Mouse (Mus musculus) gastrocnemius, postnatal 36 days (tissue): ENCODE measurements at regions not wholly inside any gene's neighbourhood (a gene's known extent, or its start where the extent isn't known, plus 50 kb on each side); places are given as distances from the start of the nearest gene placed in this dataset.

Experiments used
- DNase-seq, 2 experiments: peaks; one replicate each; pipeline ENCODE4 v3.0.0; 2022
- intact Hi-C: fragments of 180-260 bp; cut with DNase I; formaldehyde crosslinking; loops from one replicate; pipeline ENCODE4 v1.15.1; 2025

DNA sequence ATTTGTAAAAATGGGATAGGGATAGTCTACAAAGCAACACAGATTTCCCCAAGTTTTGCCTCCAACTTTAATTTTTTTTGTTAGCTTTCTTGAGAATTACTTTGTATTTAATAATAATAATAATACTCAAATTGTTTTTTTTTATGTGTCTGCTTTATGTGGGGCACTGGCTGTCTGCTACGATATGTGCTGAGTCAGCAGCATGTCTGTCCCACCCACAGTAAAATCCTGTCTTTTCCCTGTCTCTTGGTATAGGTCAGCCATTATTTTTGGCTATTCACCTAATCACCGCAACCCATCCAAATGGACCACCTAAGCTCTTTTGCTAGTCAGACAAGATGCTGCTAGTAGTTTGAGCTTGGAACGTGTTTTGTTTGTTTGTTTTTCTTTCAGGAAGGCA is 473.0 kb downstream of the Hs3st4 start:
- intact Hi-C loops = no loop called here
- no peak for DNase-seq

DNA sequence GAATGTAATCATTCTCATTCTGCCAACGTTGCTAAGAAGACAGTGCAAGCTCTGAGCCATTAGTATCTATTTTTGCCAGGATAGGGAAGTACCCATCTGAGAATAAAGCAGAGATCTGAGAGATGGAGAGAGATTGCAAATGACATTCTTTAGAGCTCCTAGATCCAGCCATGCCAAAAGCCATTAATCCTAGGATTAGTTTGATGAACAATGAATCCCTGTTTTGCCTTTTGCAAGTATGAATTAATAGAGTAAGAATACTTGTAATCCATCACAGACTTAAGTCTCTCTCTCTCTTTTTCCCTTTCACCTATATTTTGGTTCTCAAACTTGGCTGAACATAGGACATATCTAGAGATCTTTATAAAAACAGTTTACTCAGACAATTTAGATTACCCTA is 504.7 kb downstream of the Hs3st4 start:
- no peak for DNase-seq
- intact Hi-C loops = no loop called here

DNA sequence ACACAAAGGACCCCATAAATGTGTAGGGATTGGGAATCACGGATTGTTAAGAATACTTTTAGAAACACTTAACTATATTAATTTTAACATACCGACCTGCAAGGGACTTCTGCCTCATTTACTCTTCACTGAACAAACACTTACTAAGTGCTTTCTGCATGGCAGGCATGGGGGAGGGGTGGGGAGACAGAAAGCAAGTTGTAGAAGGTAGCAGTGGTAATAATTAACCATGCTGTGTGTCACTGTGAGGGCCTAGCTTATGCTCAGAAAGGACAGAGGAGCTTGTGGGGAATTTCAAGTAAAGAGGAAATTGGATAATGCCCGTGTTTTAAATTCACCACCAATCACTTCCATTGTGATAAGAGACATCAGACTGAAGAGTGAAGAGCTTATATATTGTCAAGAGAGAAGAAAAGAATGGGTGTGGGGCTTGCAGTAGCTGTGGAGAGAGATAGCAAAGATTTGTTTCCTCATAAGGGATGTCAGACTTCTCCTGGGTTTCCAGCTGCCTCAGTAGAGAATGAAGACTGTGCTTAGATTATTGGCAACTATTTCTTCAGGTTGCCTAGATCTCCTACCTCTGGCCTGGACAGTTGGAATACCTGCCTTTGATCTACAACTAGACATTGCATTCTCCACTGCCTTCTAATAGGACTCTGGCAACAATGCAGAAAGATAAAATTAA is 508.6 kb downstream of the Hs3st4 start:
- intact Hi-C loops = no loop called here
- DNase-seq = no peak

- DNase-seq = no peak
- intact Hi-C loops = no loop called here
Observed at GRCm38 (mm10) chr7:124491851-124492390, 509.3 kb downstream of the Hs3st4 start.

DNA sequence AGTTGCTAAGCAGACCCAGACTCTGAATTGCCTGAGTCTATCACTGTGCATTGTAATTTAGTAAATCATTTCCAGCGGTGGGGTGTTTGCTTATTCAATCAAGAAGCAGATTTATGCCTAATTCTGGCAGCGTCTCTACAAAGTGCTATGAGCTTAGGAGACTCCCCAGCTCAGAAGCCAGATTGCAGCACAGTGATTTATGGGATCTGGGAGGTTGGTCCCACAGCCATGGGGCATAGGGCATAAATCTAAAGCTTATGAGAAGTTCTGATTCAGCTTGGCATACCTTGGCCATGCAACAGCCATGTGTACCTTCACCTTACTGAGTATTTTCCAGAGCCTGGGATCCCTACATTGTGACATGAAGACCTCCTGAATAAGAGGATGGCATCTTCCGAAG is 518.0 kb downstream of the Hs3st4 start:
- DNase-seq = no peak
- intact Hi-C loops = no loop called here

GRCm38 (mm10) chr7:124502760-124503159 is 520.1 kb downstream of the Hs3st4 start:
- no peak for DNase-seq

DNA sequence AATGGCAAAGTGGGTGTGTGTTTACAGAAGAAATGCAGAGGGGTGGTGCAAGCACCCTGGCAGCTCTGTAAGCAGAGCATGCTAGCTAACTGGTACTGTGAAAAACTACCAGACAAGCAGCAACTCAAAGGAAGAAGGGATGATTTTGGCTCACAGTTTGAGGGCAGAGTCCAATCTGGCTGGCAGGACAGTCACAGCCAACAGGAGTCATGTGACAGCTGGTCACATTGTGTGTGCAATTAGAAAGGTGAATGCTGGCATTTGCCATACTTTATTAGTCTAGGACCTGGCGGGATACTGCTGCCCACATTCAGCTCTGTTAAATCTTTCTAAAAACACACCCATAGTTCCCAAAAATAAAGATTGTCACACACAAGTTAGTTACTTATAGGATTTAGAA is 566.4 kb downstream of the Hs3st4 start:
- DNase-seq = no peak
- intact Hi-C loops = no loop called here

More at GRCm38 (mm10) chr7:124502760-124503159, 520.1 kb downstream of the Hs3st4 start:
- intact Hi-C loops = no loop called here

GRCm38 (mm10) chr7:124557213-124557612 is 574.5 kb downstream of the Hs3st4 start:
- no peak for DNase-seq
- intact Hi-C loops = no loop called here

DNA sequence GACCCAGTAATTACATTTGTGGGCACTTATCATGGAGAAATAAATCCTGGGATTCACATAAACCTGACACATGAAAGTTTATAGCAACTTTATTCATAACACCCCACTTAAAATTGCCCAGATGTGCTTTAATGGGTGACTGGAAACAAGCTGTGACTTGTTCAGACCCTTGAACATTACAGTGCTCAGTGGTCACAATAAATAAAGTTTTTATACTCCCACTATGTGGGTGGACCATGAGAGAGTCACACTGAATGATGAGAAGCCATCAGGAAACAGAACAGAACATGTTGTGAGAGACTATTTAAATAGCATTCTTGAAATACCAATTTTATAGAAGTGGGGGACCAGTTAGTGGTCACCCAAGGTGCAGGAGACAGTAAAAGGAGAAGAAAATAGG is 588.1 kb downstream of the Hs3st4 start:
- intact Hi-C loops = no loop called here
- DNase-seq = no peak

GRCm38 (mm10) chr7:124573666-124574065 is 591.0 kb downstream of the Hs3st4 start:
- intact Hi-C loops = no loop called here
- DNase-seq = no peak

- intact Hi-C loops = no loop called here
- DNase-seq = no peak
Observed at GRCm38 (mm10) chr7:124581342-124581741, 598.7 kb downstream of the Hs3st4 start.

- intact Hi-C loops = no loop called here
- no peak for DNase-seq
Observed at GRCm38 (mm10) chr7:124585296-124585695, 602.6 kb downstream of the Hs3st4 start.

DNA sequence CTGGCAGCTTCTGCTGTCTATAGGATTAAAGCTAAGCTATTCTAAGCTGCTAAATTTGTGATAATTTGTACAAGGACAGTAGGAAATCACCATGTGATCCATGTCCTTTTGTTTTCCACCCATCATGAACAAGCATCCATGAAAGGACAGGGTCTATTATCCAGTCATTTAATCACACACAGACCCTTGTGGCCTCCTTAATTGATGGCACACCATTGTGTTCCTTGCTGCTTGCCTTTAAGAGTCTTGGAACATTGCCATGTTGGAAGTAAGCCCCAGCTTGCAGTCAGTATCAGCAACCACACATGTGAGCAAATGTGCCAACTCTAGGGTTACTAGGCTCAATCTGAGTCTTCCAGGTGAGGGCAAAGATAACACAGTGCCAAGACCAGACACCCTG is 608.7 kb downstream of the Hs3st4 start:
- intact Hi-C loops = no loop called here
- DNase-seq = no peak

DNA sequence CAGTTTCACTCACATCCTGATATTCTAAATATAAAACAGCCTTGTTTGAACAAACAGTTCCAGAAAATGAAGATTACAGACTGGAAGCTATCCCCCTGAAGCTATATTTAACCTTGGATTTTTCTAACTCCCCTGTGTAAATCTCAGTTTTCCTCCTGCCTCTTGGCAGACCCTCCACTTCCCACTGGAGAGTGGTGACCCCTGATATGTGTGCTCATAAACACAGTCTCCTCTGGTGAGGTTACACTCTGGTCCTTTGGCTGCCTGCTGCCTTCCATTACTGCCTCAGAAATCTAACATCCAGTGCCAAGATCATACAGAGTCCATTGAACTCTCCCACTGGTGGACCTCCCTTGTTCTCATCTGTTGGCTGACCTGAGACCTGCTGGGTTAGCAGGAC is 610.8 kb downstream of the Hs3st4 start:
- no peak for DNase-seq
- intact Hi-C loops = no loop called here

GRCm38 (mm10) chr7:124600767-124601166 is 618.1 kb downstream of the Hs3st4 start:
- intact Hi-C loops = no loop called here
- DNase-seq = no peak

DNA sequence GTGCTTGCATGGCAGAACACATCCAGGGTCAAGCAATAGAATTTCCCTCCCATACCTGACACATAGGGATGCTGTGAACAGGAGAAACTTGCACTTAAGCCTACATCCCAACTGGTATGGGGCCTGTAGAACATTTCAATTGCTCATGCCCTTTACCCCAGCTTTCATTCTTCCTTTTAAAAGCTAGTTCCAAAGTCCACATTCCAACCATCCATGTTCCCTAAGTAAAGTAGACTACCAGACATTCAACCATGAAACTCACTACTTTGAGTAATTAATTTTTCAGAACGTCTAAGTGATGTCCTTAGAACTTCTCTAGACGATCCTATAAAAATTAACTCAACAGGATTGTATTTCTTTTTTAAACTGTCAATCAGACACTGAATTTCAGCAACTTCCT is 621.9 kb downstream of the Hs3st4 start:
- no peak for DNase-seq
- intact Hi-C loops = no loop called here

- DNase-seq = no peak
- intact Hi-C loops = no loop called here
Observed at GRCm38 (mm10) chr7:124605978-124606377, 623.3 kb downstream of the Hs3st4 start.

DNA sequence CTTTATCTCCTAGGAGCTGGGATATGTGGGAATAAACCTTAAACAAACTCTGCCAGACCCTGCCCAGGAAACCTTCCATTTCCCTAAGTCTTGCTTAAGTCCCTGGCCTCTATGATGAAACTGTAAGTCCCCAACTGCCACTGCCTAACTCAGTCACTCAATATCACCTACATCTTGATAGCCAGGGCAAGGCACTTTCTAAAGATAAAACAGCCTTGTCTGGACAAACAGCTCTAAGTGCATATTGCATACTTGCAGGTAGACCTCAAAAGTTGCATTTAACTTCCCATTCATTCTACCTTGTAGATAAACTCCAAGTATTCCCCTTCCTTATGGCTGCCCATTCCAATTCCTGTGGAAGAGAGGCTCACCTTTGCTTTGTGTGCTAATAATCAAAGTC is 624.4 kb downstream of the Hs3st4 start:
- DNase-seq = no peak
- intact Hi-C loops = no loop called here

GRCm38 (mm10) chr7:124610437-124610836 is 627.8 kb downstream of the Hs3st4 start:
- intact Hi-C loops = no loop called here
- no peak for DNase-seq

DNA sequence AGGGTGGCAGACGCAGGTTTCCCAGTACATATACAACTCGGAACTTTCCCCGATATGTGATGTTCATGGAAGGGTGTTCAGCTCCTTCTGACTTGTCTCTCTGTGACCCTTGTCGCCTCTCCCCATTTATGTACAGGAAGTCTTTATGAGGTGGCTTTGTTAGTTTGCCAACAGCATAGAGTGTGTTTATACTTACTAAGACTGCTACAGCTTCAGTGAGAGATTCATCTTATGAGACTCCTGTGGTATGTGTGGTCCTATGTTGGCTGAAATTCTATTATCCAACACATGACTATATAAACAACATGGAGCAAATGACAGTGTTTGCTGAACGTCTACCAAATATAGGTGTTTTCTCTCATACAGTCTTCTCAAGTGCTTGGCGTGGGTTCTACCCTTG is 664.5 kb downstream of the Hs3st4 start:
- intact Hi-C loops = no loop called here
- no peak for DNase-seq

DNA sequence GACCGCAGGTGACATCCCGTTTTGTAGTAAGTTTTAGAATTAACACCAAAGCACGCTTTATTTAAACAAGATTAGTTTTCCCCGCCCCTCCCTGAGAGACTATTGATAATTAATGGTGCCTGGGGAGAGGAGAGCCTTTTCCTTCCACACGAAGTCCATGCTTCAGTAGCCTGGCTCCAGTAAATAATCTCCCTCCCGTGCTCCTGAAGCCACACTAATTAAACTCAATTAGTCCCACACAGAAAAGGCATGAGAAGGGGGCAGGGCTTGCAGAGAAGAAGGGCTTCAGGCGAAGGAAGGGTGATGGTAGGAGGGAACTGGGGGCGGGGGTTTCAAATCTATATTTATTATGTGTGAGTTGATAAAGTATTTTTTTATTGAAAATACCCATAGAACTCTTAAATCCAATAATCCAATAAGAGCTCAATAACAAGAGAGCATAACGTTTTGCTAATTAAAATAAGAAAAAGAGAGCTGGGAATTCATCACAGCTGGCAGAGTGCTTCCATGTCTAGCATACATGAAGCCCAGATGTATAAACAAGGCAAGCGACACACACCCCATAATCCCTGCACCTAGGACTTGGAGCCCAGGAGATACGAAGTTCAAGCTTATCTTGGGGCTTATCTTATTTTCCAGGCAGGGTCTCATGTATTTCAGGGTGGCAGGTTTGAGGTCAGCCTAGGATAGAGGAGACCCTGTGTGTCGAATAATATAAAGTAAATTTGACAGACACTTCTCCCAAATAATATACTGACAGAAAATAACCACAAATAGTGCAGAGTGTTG is 684.7 kb downstream of the Hs3st4 start:
- intact Hi-C loops = no loop called here
- DNase-seq = no peak

DNA sequence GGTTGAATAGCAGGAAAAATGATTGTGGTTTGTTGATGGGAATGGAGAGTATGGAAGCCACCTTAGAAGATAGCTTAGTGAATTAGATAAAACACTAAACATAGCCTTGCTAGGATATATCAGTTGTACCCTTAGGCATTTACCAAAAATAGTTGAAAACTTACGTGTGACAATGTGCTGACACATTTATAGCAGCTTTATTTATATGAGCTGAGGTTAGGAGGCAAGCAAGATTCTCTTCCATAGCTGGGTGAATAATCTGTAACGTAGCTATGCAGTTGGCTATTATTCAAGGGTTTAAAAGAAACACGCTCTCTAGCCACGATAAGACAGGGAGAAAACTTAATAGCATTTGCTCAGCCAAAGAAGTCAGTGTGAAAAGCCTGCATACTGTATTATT is 685.4 kb downstream of the Hs3st4 start:
- DNase-seq = no peak
- intact Hi-C loops = no loop called here
